Mouse (Mus musculus) cerebellum, adult (tissue): ENCODE results near the gene Tcf12.
A peak's percentile ranks its signal among the peaks of the same experiment; 100 is the strongest.

Experiments
- ATAC-seq: cut with Nextera tagmentation; 2 replicates; pipeline ENCODE4 v1.9.2; 2017; ENCODE audit warnings: mild to moderate bottlenecking, moderate library complexity, mixed read lengths; ENCODE audit not compliant: insufficient number of reproducible peaks, low FRiP score, low TSS enrichment

Gene Tcf12

DNA sequence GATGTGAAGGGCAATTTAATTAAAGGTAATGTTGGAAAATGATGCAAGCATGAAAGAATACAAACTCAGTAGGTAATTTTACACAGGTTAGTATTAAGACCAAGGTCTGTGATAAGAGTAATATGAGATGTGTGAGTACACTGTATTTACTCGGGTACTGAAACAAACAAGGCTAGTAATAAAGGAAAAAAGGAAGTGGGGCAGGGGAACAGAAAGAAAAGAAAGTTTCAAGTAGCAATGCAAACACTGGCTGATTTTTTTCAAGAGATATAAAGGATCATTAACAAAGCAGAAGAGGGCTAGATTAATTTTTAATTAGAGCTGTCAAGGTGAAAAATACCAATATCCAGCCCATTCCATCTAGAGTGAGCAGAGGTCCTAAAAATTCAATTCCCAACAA lies 122.0 kb downstream of the Tcf12 start:
- no peak for ATAC-seq

DNA sequence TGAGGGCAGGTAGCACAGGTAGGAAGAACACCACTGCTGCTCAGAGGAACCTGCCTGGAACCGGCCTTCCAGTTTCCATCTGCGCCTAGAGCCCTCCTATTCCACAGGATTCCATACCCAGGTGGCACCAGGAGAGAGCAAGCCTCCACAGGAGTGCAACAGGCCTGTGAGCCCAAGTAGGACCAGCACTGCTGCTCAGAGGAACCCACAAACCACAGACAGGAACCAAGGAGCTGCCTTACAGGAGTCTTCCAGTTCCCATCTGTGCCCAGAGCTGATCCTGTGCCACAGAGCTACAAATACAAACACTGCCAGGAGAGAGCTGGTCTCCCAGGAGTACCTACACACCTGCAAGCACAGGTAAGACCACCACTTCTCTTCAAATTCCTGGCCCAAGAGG lies 125.0 kb downstream of the Tcf12 start:
- no peak for ATAC-seq

DNA sequence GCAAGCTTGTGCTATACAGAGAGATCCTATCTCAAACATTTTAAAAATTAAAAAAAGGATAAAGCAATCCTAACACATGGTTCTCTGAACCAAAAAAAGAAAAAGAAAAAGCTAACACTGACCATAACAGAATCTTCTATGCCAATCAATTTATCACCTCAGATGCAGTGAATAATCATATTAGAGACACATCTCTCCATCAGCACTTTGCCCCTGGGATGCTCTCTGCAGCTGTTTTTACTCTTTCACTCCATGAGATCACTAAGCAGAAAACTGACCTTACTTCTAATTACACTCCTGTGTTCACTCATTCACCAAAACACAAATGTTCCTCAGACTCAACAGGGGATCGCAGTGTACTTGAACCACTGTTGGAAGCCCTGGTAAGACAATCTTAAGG lies 128.8 kb downstream of the Tcf12 start:
- ATAC-seq, result no peak

DNA sequence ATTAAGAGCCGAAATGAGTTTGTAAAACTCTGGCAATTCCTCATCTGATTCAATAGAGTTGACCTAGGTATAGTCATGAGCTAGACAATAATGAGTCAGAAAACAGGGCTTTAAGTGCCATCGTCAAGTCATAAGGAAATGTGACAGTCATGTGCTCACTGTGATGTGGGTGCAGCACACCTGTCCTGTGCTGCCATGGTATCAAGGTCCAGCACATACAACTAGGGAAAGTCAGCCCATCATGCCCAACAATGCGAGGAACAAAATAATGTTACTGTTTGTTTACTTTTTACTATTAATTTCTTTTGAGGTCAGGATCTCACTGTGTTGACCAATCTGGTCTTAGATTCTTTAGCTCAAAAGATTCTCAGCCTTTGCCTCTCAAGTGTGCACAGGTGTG lies 130.6 kb downstream of the Tcf12 start:
- ATAC-seq, result no peak

DNA sequence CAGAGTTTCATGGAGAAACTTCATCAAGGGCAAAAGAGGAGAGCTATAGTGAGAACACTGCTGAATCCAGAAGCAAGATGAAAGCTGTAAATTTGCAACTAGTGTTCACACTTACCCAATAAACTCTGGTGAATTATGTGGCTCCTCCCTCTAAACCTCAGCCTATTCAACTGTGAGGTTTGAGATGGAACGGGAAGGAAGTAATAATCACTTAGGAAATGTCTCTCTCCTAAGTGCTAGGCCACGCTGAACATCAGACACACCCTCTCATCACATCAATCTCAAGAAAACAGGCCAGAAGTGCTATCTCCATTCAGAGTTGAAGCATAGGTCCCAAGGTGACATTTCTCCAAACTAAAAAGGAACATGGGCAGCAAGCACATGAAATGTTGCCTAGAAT lies 131.1 kb downstream of the Tcf12 start:
- ATAC-seq, result no peak

DNA sequence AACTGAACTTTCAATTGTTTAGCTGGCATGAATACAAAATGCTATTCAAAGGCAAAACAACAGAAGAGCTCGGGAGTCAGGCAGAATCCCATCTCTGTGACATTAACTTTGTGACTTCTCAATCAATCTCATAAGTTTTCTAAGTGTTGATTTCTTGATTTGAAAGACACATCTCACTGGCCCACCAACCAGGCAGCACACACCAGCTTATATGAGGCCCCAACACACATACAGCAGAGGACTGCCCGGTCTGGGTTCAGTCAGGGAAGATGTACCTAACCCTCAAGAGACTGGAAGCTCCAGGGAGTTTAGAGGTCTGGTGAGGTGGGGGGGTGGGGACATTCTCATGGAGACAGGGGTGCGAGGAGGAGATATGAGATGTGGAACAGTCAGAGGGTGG lies 132.8 kb downstream of the Tcf12 start:
- ATAC-seq, result no peak

DNA sequence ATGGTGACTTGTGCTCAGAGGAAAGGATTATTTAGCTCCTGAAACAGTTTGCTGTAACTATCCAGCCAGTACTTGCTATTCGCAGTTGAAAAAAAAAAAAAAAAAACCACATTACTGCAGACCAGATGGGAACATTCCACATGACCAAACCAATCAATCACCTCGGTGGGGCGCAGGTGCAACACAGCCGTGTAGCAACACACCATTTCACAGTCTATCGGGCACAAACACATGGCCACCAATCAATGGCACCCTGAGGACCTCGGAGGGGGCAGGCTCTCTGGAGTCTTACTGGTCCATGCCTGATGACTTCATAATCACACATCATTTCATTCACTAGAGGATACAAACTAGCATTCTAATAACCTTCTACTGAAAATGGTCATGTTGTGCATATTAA lies 135.6 kb downstream of the Tcf12 start:
- ATAC-seq, result peak; percentile 100

DNA sequence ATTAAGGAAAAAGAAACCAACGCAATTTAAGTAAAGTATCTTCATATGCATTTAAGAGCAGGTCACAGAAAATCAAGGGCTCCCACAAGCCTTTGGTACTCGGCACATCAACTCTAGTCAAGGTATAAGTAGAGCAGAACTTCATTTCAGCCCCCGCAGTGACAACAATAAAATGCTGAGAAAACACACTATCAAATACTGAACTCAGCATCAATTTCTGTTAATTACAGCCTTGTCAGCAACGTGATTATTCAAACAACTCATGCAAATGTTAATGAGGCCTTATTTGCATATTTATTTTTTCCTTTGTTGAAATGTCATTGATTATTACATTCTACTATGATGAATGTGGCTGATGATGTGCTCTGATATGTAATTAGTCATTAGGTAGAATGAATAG lies 136.5 kb downstream of the Tcf12 start:
- no peak for ATAC-seq

DNA sequence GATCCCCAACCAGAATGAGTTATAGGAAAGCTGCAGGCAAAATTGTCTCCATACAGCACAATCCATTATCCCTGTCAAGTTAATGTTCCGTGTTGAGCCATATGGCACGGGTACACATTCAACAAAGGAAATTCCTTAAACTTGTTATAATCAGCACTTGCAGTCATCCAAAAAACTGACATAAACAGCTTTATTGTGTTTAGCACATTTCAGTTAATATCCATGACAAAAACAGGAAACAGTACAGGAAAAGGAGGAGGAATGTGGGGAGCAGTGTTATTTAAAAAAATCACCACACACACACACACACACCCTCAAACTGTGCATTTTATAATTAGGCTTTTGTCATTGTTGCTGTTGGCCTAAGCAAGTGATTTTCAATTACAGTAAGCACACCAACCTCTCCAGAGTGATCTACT lies 137.1 kb downstream of the Tcf12 start:
- ATAC-seq, result 0 out of 2 replicates have a peak, but pooled peaks have one; percentile 42

DNA sequence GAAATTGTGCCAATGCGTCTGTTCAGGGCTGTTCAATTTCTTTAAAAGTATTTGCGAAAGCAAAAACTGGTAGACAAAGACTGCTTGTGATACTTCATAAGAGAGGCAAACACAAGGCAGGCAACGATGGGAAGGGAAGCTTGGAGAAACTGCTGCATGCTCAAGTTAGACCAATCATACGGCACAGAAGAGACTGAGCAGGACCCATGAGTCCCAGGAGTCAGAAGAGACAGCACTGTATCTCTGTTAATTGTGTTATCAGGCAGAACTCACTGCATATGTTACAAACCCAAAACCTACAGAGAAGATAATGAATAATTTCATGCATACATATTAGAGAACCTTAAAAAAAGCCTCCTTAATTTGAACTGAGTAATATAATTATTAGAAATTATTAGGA lies 147.6 kb downstream of the Tcf12 start:
- ATAC-seq, result no peak

DNA sequence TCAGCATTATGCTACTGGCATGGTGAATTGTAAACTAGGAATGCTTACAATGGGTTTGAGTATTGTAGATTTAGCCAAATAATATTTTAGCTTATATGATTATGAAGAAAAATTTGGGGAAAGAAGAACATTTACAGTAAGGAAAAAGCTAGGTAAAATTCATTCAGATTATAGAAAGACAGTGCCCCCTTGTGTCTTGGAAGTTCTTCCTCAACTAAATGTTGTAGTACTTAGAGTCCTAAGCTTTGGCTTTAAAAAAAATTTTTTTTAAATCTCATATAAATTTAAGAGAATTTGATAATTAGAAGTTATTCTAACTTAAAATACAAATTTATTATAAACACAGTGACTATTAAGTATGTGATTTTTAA lies 151.7 kb downstream of the Tcf12 start:
- no peak for ATAC-seq

DNA sequence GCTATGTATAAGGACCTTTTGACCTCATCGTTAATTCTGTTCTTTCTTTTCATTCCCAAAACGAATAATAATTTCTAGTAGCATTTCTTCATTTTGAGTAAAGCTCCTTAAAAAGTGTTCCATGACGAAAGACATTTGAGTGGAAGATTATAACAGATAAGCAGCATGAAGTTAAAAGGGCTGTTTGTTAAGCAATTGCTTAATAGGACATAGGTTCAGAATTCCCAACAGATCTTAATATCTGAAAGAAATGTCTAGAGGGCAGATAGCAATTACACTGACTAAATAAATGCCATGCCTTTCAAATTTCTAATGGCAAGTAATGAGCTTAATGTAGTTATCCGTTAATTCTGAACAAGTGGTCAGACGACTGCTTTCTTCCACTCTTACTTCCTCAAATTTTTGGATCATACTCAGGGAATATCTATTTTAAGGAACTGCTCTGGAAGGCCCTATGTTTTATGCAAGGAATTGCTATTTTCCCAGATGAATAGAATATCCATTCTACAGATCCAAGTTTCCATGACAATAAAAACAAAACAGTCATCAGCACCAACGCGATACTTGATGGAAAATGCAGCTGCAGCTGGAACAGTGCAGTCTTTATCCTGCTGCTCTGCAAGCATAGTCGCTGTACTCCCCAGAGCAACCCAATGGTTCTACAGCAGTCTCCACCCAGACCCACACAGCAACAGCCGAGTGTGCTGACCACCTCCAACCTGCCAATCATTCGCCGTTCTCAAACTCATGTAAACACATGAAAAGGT lies 152.2 kb downstream of the Tcf12 start:
- ATAC-seq, result no peak

DNA sequence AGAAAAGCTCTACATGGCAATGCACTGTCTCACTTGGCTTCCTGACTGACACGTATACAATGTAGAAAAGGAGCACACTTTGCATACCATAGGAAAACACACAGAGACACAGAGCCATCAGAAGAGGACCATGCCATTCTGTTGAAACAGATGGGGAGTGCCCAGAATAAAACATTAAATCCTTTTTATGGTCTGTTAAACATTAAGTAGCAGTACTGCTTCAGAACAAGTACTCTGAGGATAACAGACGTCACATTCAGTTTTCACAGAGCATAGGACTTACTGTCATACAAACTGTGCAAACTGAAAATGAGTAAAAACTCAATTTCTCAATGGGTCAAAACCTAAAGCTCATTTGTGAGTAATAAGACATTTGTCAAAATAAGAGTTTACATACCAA lies 158.5 kb downstream of the Tcf12 start:
- no peak for ATAC-seq

DNA sequence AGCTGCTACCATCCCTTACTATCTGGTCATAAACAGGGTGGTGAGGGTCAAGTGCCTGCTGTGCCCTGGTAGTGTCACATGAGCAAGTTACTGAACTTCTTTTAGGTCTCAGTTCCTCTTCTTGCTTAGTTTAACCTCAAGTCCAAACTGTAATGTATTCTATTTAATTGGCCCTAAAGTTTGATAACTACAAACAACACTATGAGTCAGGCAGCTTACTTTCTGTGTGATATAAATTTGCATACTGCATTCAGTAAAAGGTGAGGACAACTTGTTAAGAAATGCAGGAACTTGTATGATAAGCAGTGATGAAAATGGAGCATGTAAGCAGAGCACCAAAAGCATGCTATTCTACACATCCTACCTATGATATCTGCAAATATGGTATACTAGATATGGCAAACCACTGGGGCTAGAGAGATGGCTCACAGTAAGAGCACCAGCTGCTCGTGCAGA lies 159.0 kb downstream of the Tcf12 start:
- ATAC-seq, result no peak

DNA sequence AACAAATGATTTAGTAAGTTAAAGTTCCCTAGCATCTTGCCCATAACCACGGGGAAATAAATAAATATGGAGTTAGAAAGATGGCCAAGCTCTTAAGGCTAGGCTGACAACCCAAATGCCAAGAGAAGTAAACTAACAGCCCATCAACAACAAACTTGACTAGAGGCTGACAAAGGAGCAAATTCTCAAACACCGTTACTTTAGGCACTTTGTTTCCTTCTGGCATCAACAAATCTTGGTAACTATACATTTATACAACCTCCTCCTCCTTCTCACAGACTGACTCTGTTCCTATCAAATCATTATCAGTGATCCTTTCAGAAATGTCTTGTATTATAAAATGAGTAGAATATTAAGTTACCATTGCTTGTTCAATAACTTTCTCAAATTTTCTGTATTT lies 159.7 kb downstream of the Tcf12 start:
- no peak for ATAC-seq

DNA sequence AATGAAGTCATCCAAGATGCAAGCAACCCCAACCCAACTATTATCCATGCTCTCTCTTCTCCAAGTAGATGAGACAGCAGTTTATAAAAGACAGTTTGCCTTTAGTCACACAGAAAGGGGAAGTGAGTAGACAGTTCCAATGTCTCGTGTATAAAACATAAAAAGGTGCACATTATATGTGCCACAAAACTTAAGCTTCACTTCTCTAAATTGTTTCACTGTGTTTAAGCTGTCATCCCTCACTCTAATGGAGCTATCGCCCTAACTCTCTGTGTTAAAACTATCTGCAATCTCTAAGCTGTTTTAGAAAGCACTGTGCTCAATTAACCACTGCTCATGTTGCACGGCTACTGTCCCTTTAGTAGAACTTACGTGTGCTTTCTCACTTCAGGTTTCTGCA lies 160.3 kb downstream of the Tcf12 start:
- ATAC-seq, result no peak

DNA sequence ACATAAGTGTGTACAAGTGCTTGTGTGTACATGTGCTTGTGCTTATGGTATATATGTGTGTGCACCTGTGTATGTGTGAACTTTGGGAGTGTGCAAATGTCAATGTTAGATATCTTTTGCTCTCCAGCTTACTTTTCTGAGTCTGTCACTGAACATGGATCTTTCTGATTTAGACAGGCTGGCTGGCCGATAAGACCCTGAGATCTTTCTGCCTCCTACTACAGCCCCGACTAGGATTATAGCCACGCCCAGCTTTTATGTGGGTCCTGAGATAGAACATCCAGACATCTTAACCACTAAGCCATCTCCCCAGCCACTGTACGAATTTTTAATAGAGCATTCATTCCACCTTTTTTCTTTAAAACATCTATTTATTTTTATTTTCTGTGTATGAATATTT lies 166.9 kb downstream of the Tcf12 start:
- no peak for ATAC-seq

DNA sequence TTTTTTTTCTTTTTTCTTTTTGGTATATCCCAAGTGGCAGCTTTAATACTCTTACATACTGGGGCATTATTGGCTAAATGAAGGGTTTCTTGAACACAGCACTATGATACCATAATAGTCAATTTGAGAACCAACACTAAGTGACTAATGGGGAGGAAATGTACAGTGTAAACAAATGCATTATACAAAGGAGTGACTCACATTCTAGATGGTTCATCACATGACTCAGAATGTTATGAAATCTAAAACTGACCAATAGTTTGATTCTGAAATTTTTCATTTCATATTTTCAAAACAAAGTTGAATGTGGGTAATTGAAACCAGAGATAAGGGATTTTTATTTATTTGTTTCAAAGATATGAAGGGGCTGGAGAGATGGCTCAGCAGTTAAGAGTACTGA lies 169.2 kb downstream of the Tcf12 start:
- ATAC-seq, result no peak

DNA sequence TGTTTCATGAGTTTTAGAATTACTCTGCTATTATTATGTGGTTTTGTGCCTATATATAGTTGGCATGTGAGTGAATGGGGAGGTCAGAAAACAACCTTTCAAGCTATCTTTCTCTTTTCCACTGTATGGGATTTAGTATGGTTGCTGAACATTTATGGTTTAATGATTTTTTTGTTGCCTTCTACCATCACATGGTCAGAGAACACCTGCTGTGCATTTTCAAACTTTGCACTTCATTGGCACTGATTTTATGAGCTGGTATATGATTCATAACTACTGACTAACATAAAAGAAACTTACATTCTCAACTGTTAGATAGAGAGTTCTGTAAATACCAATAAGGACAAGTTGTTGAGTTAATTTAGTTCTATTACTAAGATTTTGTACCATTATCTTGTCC lies 171.7 kb downstream of the Tcf12 start:
- ATAC-seq, result no peak

DNA sequence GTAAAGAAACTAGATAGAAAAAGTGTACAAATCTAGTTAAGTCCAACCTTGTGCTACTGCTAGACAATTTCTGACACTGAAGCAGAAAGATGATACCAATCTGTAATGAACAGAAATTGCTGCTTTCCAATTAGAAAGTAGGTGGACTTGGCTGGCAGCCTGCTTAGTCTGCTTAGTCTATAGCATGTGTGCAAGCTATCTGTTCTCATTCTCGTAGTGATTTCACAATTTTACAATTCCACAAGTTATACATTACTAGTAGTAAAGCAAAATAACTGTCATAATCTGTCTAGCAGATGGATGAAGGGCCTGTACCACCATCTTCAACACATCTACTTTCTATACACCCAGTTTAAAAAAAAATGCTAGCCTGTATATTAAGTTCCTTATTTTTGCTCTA lies 175.5 kb downstream of the Tcf12 start:
- ATAC-seq, result no peak

DNA sequence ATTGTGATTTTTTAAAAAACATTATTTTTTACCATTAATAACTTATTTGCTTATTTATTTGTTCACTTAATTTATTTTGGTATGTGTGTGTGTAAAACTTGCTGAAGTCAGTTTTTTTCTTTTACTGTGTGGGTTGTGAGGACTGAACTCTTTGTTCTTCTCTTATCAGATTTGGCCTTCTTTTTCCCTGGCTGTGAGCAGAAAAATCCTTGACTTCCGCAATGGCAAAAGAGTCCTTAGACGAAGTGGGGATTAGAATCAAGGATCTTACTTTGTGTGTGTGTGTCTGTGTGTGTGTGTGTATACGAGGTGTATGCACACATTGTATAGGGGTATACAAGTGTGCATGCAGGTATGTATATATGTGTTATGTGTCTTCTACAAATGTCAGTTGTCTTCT lies 176.8 kb downstream of the Tcf12 start:
- no peak for ATAC-seq

DNA sequence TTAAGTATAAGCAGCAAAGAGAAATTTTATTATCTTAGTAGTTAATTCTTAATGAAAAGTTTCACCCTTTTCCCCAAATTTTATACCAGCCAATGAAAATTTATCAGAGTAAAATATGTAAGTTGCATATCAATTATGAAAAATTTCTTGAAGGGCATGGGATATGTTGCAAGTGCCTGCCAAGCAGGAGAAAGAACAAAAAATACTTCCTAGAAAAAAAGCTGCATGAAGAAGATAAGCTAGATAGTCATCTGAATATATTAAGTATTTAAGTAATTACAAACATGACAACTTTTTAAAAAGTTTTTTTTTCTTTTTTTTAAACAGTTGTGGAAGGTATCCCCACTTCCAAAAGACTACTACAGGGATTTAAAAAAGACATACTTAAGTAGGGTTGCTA lies 179.7 kb downstream of the Tcf12 start:
- no peak for ATAC-seq

DNA sequence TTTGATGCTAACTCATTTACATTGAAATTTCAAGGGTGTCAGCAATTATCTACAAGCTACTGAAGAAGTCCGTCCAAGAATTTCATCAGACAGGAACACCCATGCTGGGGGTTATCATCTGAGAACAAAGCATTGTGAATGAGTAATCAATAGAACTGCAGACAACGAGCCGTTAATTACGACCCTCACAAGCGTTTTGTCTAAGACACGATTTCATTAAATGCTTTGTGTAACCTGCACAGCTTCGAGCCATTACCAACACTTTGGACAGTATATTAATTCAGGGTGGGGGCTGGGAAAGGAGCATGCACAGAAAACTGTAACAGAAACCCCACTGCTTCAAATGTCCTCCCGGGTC lies 180.3 kb downstream of the Tcf12 start:
- no peak for ATAC-seq
